Mouse (Mus musculus) embryonic facial prominence, embryonic 13.5 days (tissue): ENCODE data around the gene Pdx1. TPM values are rescaled to one million over a fixed set of nuclear protein-coding genes. Genes with fewer than 3 reads are reported as not detected.

ENCODE experiments used
- ATAC-seq: fragments of 200-750 bp; cut with Nextera tagmentation; 2 replicates; pipeline ENCODE4 v1.8.0; 2017; ENCODE audit warnings: low read depth; ENCODE audit not compliant: insufficient number of reproducible peaks, insufficient read depth, low FRiP score, low TSS enrichment
- H3K27ac ChIP-seq: fragments of 300-500 bp; sonication (generic); 2 replicates; pipeline ENCODE4 v1.5.1; 2015; ENCODE audit warnings: moderate library complexity, mild to moderate bottlenecking, inconsistent platforms
- H3K27me3 ChIP-seq: fragments of 300-500 bp; sonication (generic); 2 replicates; pipeline ENCODE4 v1.6.1; 2015; ENCODE audit warnings: mild to moderate bottlenecking, inconsistent platforms
- H3K36me3 ChIP-seq: fragments of 300-500 bp; sonication (generic); 2 replicates; pipeline ENCODE4 v1.6.1; 2015; ENCODE audit warnings: mild to moderate bottlenecking, inconsistent platforms
- H3K4me1 ChIP-seq: fragments of 300-500 bp; sonication (generic); 2 replicates; pipeline ENCODE4 v1.6.1; 2015; ENCODE audit warnings: inconsistent platforms
- H3K4me2 ChIP-seq: fragments of 300-500 bp; sonication (generic); 2 replicates; pipeline ENCODE4 v1.6.1; 2015; ENCODE audit warnings: moderate library complexity, mild to moderate bottlenecking, inconsistent platforms
- H3K4me3 ChIP-seq: fragments of 300-500 bp; sonication (generic); 2 replicates; pipeline ENCODE4 v1.5.1; 2015; ENCODE audit warnings: mild to moderate bottlenecking, inconsistent platforms
- H3K9ac ChIP-seq: fragments of 300-500 bp; sonication (generic); 2 replicates; pipeline ENCODE4 v1.6.1; 2015; ENCODE audit warnings: mild to moderate bottlenecking, inconsistent platforms
- H3K9me3 ChIP-seq: fragments of 300-500 bp; sonication (generic); 2 replicates; pipeline ENCODE4 v1.6.1; 2016; ENCODE audit warnings: inconsistent platforms
- WGBS: fragments of 180-500 bp; shearing (Covaris S2); methylation state at CpG from one replicate; pipeline ENCODE4 v1.1.7; 2015; ENCODE audit warnings: mixed read lengths; 5-methylcytosine and 5-hydroxymethylcytosine counted together
- polyA plus RNA-seq: library from polyadenylated mRNA; unstranded; fragments of >200 nt; fragmentation: Nextera tagmentation; extraction: Ambion mirVana; gene quantifications from 2 replicates; pipeline ENCODE4 v1.2.1, GENCODE M21; 2015

Gene Pdx1
- polyA plus RNA-seq, 1 experiment from 2014 or later, result not detected

DNA sequence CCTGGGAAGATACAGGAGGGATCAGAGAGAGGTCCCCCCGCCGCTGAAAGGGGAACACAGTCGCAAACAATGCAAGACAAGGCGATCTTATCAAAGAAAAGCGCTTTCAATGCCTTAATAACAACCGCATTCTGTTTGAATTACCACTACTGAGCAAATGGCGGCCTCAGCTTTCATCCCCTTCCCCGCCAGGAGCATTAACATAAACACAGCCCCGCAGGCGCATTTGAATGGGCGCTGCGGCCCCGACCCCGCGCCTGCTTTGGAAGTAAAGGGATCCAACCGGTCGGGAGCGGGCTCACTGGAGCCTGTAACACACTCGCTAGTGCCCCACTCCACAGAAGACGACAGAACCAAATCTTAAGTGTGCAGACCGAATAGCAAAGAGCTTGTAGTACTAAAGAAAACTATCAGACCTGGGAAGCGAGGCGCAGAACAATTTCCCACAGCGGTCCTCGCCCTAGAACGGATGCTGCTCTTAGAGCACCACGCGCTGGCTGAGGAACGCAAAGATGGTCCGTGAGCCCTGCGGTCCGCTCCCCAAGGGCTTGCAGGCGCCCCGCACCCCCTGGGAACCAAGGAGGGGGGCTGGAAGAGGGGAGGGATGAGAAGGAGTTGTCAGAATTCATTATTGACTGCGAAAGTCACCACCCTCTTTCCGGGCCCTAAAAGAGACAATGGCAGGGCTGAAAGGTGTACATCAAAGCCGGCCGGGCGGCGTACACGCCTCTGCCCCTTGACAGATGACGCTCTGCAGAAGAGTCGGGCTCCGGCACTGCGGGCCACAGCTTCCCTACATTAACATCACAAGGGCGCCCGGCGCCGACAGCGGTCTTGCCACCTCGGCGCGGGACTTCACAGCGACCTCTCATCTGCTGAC is 34.8 kb downstream of the Pdx1 start:
- no peaks in the 10 kb centered on the region for H3K36me3 ChIP-seq
- ATAC-seq, result no peak
- under 1% methylated on average over 54 of the region's 54 CpGs for WGBS
- peaks cover 30% of the 10 kb centered on the region for H3K4me1 ChIP-seq
- 0 out of 2 replicates have a peak overlapping the region, but pooled peaks have one; percentile 9 for H3K4me3 ChIP-seq
- H3K27ac ChIP-seq, result no peak overlapping the region
- no peak overlapping the region for H3K9ac ChIP-seq
- peaks cover 100% of the 10 kb centered on the region for H3K27me3 ChIP-seq
- no peaks in the 10 kb centered on the region for H3K9me3 ChIP-seq
- H3K4me2 ChIP-seq, result no peak overlapping the region

GRCm38 (mm10) chr5:147305166-147305565 is 35.4 kb downstream of the Pdx1 start:
- ATAC-seq, result no peak
- Histone ChIP-seq H3K27ac (no peak overlapping the region), H3K27me3 (peaks cover 100% of the 10 kb centered on the region), H3K9me3 (no peaks in the 10 kb centered on the region), H3K9ac (no peak overlapping the region), H3K4me3 (no peak overlapping the region), H3K4me1 (peaks cover 24% of the 10 kb centered on the region), H3K4me2 (no peak overlapping the region), H3K36me3 (no peaks in the 10 kb centered on the region)
- under 1% methylated on average over 16 of the region's 16 CpGs for WGBS

- ATAC-seq, result no peak
- peaks cover 24% of the 10 kb centered on the region for H3K4me1 ChIP-seq
- H3K4me2 ChIP-seq, result peak overlapping the region; percentile 38
- no peak overlapping the region for H3K27ac ChIP-seq
- under 1% methylated on average over 58 of the region's 58 CpGs for WGBS
- no peaks in the 10 kb centered on the region for H3K9me3 ChIP-seq
- H3K4me3 ChIP-seq, result peak overlapping the region; percentile 23; the same call in 1 of the 2 replicates
- no peak overlapping the region for H3K9ac ChIP-seq
- H3K36me3 ChIP-seq, result no peaks in the 10 kb centered on the region
- peaks cover 100% of the 10 kb centered on the region for H3K27me3 ChIP-seq
These were observed 36.3 kb downstream of the Pdx1 start for GRCm38 (mm10) chr5:147305856-147306637.

DNA sequence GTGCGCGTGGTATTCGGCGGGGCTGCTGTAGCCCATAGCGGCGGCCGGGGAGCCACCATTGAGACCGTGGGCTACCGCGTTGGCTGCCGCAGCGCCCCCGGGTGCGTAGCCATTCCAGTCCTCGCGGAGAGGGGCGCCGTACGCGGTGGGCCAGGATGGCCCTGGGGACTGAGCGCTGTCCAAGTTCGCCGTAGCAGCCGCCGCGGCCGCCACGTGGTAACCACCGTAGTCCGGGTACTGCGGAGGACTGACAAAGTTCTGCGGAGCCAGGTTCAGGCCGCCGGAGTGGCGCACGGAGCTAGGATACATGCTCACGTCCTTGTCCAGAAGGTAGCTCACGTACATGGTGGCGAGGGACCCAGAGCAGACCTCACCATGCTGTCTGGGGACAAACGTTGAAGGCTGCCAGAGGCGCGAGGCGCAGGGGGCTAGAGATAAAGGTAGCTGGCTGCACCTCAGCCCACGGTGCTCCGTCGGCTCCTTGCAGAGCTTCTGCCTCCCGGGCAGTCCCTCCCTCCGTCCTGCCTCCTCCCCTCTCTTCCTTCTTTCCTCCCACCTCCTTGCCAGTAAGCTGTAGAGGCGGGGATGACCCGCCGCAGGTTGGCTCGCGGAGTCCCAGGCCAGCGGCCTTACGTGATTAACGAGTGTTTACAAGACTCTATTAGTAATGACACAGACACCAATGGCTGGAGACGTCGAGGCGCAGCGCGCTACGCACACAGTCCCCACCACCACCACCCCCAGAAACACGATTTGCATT is 37.1 kb downstream of the Pdx1 start, which contains the start of gene Cdx2:
Cdx2 (minus strand) TSS at position 633 of the 760 bp plus-strand sequence.
- Histone ChIP-seq H3K9ac (no peak within 1 kb of the TSS), H3K27me3 (peaks cover 100% of the 10 kb centered on the region), H3K4me2 (peak within 1 kb of the TSS; percentile 38), H3K9me3 (no peaks in the 10 kb centered on the region), H3K4me3 (peak within 1 kb of the TSS; percentile 23; the same call in 1 of the 2 replicates), H3K4me1 (peaks cover 24% of the 10 kb centered on the region), H3K27ac (no peak within 1 kb of the TSS), H3K36me3 (no peaks in the 10 kb centered on the region)
- under 1% methylated on average over 63 of the region's 63 CpGs for WGBS
- no peak for ATAC-seq

DNA sequence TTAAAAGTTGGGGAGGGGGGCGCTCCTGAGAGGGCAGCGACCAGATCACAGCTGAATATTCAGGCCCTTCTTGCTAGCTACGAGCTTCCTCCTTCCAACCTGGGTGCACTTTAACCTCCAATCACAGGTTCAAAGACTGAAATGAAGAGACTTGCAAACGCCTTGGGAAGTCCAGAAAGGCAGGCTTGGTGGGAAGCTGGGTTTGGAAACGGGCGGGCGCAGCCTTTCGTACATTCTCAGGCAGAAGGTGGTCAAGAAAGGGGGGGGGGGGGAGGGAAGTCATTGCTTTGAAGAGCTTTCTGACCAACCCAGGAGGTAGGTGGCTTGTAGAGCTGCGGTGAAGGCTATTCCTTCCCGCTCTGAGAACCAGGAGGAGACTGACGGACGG is 37.6 kb downstream of the Pdx1 start:
- Histone ChIP-seq H3K27me3 (peaks cover 100% of the 10 kb centered on the region), H3K9me3 (no peaks in the 10 kb centered on the region), H3K4me1 (peaks cover 24% of the 10 kb centered on the region), H3K9ac (no peak overlapping the region), H3K36me3 (no peaks in the 10 kb centered on the region), H3K4me3 (no peak overlapping the region), H3K27ac (no peak overlapping the region), H3K4me2 (no peak overlapping the region)
- 2% methylated on average over 12 of the region's 12 CpGs for WGBS
- no peak for ATAC-seq

GRCm38 (mm10) chr5:147308451-147308850 is 38.7 kb downstream of the Pdx1 start:
- Histone ChIP-seq H3K4me2 (no peak overlapping the region), H3K27ac (no peak overlapping the region), H3K27me3 (peaks cover 100% of the 10 kb centered on the region), H3K36me3 (no peaks in the 10 kb centered on the region), H3K4me3 (no peak overlapping the region), H3K9me3 (no peaks in the 10 kb centered on the region), H3K9ac (no peak overlapping the region), H3K4me1 (peaks cover 24% of the 10 kb centered on the region)
- ATAC-seq, result no peak
- WGBS, result 5% methylated on average over 9 of the region's 9 CpGs

GRCm38 (mm10) chr5:147309786-147310185 is 40.0 kb downstream of the Pdx1 start:
- H3K9ac ChIP-seq, result no peak overlapping the region
- no peak overlapping the region for H3K4me3 ChIP-seq
- no peak overlapping the region for H3K27ac ChIP-seq
- no peak for ATAC-seq
- H3K36me3 ChIP-seq, result no peaks in the 10 kb centered on the region
- no peaks in the 10 kb centered on the region for H3K9me3 ChIP-seq
- peaks cover 100% of the 10 kb centered on the region for H3K27me3 ChIP-seq
- peaks cover 15% of the 10 kb centered on the region for H3K4me1 ChIP-seq
- no peak overlapping the region for H3K4me2 ChIP-seq
- WGBS, result 13% methylated on average over 2 of the region's 2 CpGs

DNA sequence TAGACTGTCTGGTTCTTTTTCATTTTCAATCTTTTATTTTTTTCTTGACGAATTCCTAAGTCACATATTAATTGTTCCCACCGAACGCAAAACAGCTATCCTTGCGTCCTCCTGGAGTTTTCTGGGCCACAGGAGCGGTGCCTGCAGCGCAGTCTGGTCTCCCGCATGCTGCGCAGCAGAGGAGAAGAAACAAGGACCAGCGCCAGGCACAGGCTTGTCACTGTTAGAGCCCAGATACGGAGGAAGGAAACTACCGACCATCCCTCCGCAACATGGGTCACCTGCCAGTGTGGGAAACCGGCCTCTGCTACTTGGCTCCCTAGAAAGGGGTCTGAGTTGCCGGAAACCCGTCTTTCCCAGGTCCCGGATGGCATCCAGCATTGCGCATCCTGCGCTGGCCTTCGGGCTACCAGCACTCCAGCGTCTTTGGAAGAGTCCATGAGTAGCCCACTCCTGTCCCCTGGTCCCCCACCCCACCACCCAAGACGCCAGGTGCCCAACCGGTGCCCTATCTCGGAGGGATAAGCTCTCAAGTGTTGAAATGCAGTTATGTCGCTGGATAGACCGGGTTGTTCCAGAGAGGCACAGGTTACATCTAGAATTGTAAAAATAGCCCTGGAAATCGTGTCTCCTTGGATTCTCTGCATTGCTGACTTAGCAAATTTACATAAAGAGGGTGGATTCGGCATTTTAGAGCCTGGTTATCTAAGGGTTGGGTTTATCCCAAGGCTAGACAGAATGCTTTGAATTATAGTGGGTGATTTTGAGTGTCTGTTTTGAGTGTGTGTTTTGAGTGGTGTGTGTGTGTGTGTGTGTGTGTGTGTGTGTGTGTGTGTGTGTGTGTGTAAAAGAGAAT is 43.3 kb downstream of the Pdx1 start:
- Histone ChIP-seq H3K4me1 (peaks cover 6% of the 10 kb centered on the region; the same call in 1 of the 2 replicates), H3K27ac (no peak overlapping the region), H3K9me3 (no peaks in the 10 kb centered on the region), H3K36me3 (no peaks in the 10 kb centered on the region), H3K27me3 (peaks cover 100% of the 10 kb centered on the region), H3K9ac (no peak overlapping the region), H3K4me2 (no peak overlapping the region), H3K4me3 (no peak overlapping the region)
- 2% methylated on average over 27 of the region's 27 CpGs for WGBS
- no peak for ATAC-seq

DNA sequence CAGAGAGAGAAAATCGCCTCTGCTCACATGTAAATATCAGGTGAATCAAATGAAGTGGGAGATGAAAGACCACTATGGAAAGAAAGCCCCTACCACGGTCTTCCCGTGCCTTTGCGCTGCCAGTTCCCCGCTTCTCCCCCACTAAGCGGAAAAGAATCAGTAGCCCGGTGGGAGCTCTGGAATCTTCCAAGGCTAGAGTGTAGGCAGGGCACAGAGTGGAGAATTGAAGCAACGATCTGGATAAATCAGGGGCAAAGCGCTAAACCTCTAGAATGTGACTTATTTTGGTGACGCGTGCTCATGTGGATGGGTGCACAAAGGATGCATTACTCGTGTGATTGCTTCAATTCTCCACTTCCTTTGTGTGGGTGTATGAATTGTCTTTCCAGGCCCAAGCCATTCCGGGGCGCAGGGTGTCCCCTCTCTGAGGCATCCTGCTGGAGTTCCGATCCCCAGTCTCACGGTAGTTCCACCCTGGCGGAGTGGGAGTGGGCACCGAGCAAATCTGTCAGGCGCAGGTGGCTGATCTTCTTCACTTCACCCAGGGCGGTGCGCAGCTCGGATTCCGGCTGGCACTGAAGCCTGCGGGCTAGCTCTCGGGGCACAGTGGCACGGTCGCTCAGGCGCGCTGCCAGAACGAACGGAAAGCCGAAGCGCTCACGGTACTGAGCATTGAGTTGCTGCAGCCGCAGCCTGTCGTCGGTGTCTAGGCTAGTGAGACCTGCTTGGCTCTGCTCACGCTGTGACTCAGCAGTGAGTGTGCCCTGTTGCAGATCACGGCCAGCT is 45.1 kb downstream of the Pdx1 start:
- H3K27ac ChIP-seq, result no peak overlapping the region
- WGBS, result under 1% methylated on average over 39 of the region's 39 CpGs
- peaks cover 100% of the 10 kb centered on the region for H3K27me3 ChIP-seq
- H3K4me1 ChIP-seq, result peaks cover 6% of the 10 kb centered on the region; the same call in 1 of the 2 replicates
- no peaks in the 10 kb centered on the region for H3K36me3 ChIP-seq
- H3K4me2 ChIP-seq, result peak overlapping the region; percentile 9; the same call in 1 of the 2 replicates
- peak overlapping the region; percentile 1; the same call in 1 of the 2 replicates for H3K4me3 ChIP-seq
- no peak for ATAC-seq
- H3K9ac ChIP-seq, result no peak overlapping the region
- no peaks in the 10 kb centered on the region for H3K9me3 ChIP-seq
